ENCODE assay signal across 8 mouse cellular contexts in genomic region chr5:24578109-24578963, GRCm38 (mm10). TPM values are rescaled to one million over a fixed set of nuclear protein-coding genes. Genes with fewer than 3 reads are reported as not detected.
A peak's percentile ranks its signal among the peaks of the same experiment; 100 is the strongest.
DNase-seq lines count a peak whose midpoint lies in the region; ATAC-seq and TF ChIP-seq lines count a peak whose summit lies in the region.

No protein-coding gene starts in this region.

- H3K79me2 ChIP-seq in macrophage (ENCODE audit: inconsistent target): peaks cover 14% of the 10 kb centered on the region; the same call in 1 of the 2 replicates

- no peak for TF ChIP-seq EP300 in ES-Bruce4 (IDR thresholded peaks at IDR 0.05; ENCODE audit: insufficient read depth, low read depth, low read length)
- TF ChIP-seq EP300 in heart, postnatal 0 days (IDR thresholded peaks at IDR 0.05; ENCODE audit: low read depth): no peak

- DNase-seq in heart, embryonic 10.5 days (ENCODE audit: low spot score): no peak
- no peak for DNase-seq in heart, adult 9 months (ENCODE audit: low spot score in 2 of 2)
- no peak for DNase-seq in heart, postnatal 0 days (ENCODE audit: low spot score)
- no peak for DNase-seq in adrenal gland, adult 2 months

- peak overlapping the region; percentile 53 for H3K9ac ChIP-seq in ES-Bruce4 (ENCODE audit: low read depth, poor library complexity, severe bottlenecking)
- H3K9ac ChIP-seq in heart, postnatal 0 days (replicated peaks; ENCODE audit: low read depth, low read length): peak overlapping the region; percentile 49

- WGBS in heart, embryonic 10.5 days: 61% methylated on average over 6 of the region's 6 CpGs
- 49% methylated on average over 6 of the region's 6 CpGs for WGBS in heart, postnatal 0 days
- WGBS in macrophage (ENCODE audit: missing documents): 10% methylated on average over 6 of the region's 6 CpGs

- H3K27ac ChIP-seq in heart, embryonic 10.5 days: peak overlapping the region; percentile 90
- H3K27ac ChIP-seq in ES-Bruce4 (ENCODE audit: insufficient read depth, low read length): peak overlapping the region; percentile 65; the same call in 1 of the 2 replicates
- peak overlapping the region; percentile 86 for H3K27ac ChIP-seq in heart, postnatal 0 days (ENCODE audit: low read depth)
- peak overlapping the region; percentile 75 for H3K27ac ChIP-seq in macrophage

- no peak for ATAC-seq in heart, postnatal 0 days (ENCODE audit: insufficient read depth, low read depth)
- ATAC-seq in monocyte, adult 5-6 weeks (replicated peaks; ENCODE audit: insufficient number of reproducible peaks, low FRiP score, low TSS enrichment, poor library complexity, severe bottlenecking): no peak
- no peak for ATAC-seq in cerebellum, adult (ENCODE audit: insufficient number of reproducible peaks, low FRiP score, low TSS enrichment)

- H3K36me3 ChIP-seq in heart, embryonic 10.5 days: peaks cover 19% of the 10 kb centered on the region
- H3K36me3 ChIP-seq in ES-Bruce4 (ENCODE audit: control insufficient read depth, insufficient read depth, low read length, poor library complexity, severe bottlenecking): peaks cover 23% of the 10 kb centered on the region
- H3K36me3 ChIP-seq in heart, postnatal 0 days (replicated peaks; ENCODE audit: control insufficient read depth, insufficient read depth, low read length): peaks cover 18% of the 10 kb centered on the region
- H3K36me3 ChIP-seq in macrophage (ENCODE audit: inconsistent target): peaks cover 11% of the 10 kb centered on the region; the same call in 1 of the 2 replicates

- peak overlapping the region; percentile 72 for H3K4me2 ChIP-seq in heart, postnatal 0 days (ENCODE audit: low read depth, low read length)

- H3K9me3 ChIP-seq in heart, embryonic 10.5 days: no peaks in the 10 kb centered on the region
- H3K9me3 ChIP-seq in ES-Bruce4 (replicated peaks; ENCODE audit: control insufficient read depth, insufficient read depth, low read length, poor library complexity, severe bottlenecking): no peaks in the 10 kb centered on the region
- no peaks in the 10 kb centered on the region for H3K9me3 ChIP-seq in heart, postnatal 0 days (replicated peaks; ENCODE audit: control insufficient read depth, low read length)

- peak overlapping the region; percentile 83 for H3K4me3 ChIP-seq in heart, embryonic 10.5 days
- peak overlapping the region; percentile 96 for H3K4me3 ChIP-seq in ES-Bruce4 (ENCODE audit: low read depth, low read length)
- H3K4me3 ChIP-seq in heart, postnatal 0 days (ENCODE audit: low read depth, low read length): peak overlapping the region; percentile 57
- H3K4me3 ChIP-seq in macrophage (ENCODE audit: inconsistent target): peak overlapping the region; percentile 59

- TF ChIP-seq POLR2A in ES-Bruce4 (IDR thresholded peaks at IDR 0.05; ENCODE audit: insufficient read depth, low read length): no peak

- H3K27me3 ChIP-seq in heart, embryonic 10.5 days (ENCODE audit: insufficient read depth, poor library complexity, severe bottlenecking): no peaks in the 10 kb centered on the region
- H3K27me3 ChIP-seq in ES-Bruce4 (ENCODE audit: control insufficient read depth, insufficient read depth, low read length, poor library complexity, severe bottlenecking): no peaks in the 10 kb centered on the region
- no peaks in the 10 kb centered on the region for H3K27me3 ChIP-seq in heart, postnatal 0 days (ENCODE audit: control insufficient read depth, insufficient read depth, low read length)

- H3K4me1 ChIP-seq in heart, embryonic 10.5 days: peaks cover 14% of the 10 kb centered on the region
- H3K4me1 ChIP-seq in ES-Bruce4 (ENCODE audit: control insufficient read depth, insufficient read depth, low read length): no peaks in the 10 kb centered on the region
- peaks cover 12% of the 10 kb centered on the region; the same call in 1 of the 2 replicates for H3K4me1 ChIP-seq in heart, postnatal 0 days (ENCODE audit: control insufficient read depth, insufficient read depth)

- no peak for TF ChIP-seq CTCF in ES-Bruce4 (IDR thresholded peaks at IDR 0.05; ENCODE audit: low read depth, low read length)
- no peak for TF ChIP-seq CTCF in heart, postnatal 0 days (IDR thresholded peaks at IDR 0.05; ENCODE audit: low read depth)

RNA-seq across cellular contexts. Expression of gene Abcf2, which starts 1.1 kb away (rescaled TPM):
- polyA plus RNA-seq in heart, embryonic 10.5 days (2016; fragmentation: Nextera tagmentation; extraction: Ambion mirVana): 107 and 126 TPM in 2 replicates
- polyA plus RNA-seq in ES-Bruce4 (2011; ENCODE audit: insufficient read depth, insufficient read length, low read depth, missing spikeins) (113 and 120 TPM in 2 replicates), macrophage (2018) (38.9 to 54.7 TPM (median 41.4 TPM) in 3 replicates)
- 53.7 and 56.0 TPM in 2 replicates for total RNA-seq in heart, postnatal 0 days (2014; rRNA removed; ENCODE audit: low replicate concordance)
- polyA plus RNA-seq in heart, postnatal 0 days (2015; fragmentation: Nextera tagmentation; extraction: Ambion mirVana): 46.0 and 49.6 TPM in 2 replicates
- total RNA-seq in macrophage (2018; cell fraction: chromatin; rRNA removed): 10 to 100 TPM in 20 of 26 experiments, 1 to 10 TPM in 6; 5.4 to 31.4 (median 21.3) TPM
- total RNA-seq in macrophage (2018; cell fraction: cytosol; rRNA removed): 10 to 100 TPM; 30.8 to 50.9 (median 42.0) TPM
- 10 to 100 TPM; 12.6 to 49.5 (median 26.4) TPM for total RNA-seq in macrophage (2018; cell fraction: nucleus; rRNA removed)
- 10 to 100 TPM; 72.0 TPM for total RNA-seq in adrenal gland, adult 2 months (2021)
- polyA plus RNA-seq in adrenal gland, adult 2 months (2012; rRNA removed): 66.9 and 82.4 TPM in 2 replicates
- total RNA-seq in monocyte, adult 5-6 weeks (2017): 33.8 to 45.3 TPM (median 42.1 TPM) in 3 replicates

RNA-seq across cellular contexts. Expression of gene Chpf2, which starts 8.2 kb away (rescaled TPM):
- polyA plus RNA-seq in heart, embryonic 10.5 days (2016; fragmentation: Nextera tagmentation; extraction: Ambion mirVana): 19.1 and 22.8 TPM in 2 replicates
- polyA plus RNA-seq in ES-Bruce4 (2011; ENCODE audit: insufficient read depth, insufficient read length, low read depth, missing spikeins) (5.7 and 8.3 TPM in 2 replicates), macrophage (2018) (11.4 to 35.1 TPM (median 34.5 TPM) in 3 replicates)
- 34.9 and 64.4 TPM in 2 replicates for total RNA-seq in heart, postnatal 0 days (2014; rRNA removed; ENCODE audit: low replicate concordance)
- 10.5 and 13.2 TPM in 2 replicates for polyA plus RNA-seq in heart, postnatal 0 days (2015; fragmentation: Nextera tagmentation; extraction: Ambion mirVana)
- 100 to 1,000 TPM in 1 of 26 experiments, 10 to 100 TPM in 25; 15.1 to 111 (median 59.3) TPM for total RNA-seq in macrophage (2018; cell fraction: chromatin; rRNA removed)
- total RNA-seq in macrophage (2018; cell fraction: cytosol; rRNA removed): 10 to 100 TPM; 17.5 to 49.2 (median 31.4) TPM
- total RNA-seq in macrophage (2018; cell fraction: nucleus; rRNA removed): 100 to 1,000 TPM in 8 of 26 experiments, 10 to 100 TPM in 18; 36.6 to 134 (median 88.4) TPM
- 10 to 100 TPM; 37.9 to 49.7 TPM for total RNA-seq in adrenal gland, adult 2 months (2021)
- polyA plus RNA-seq in adrenal gland, adult 2 months (2012; rRNA removed): 60.0 and 76.6 TPM in 2 replicates
- 13.2 to 33.8 TPM (median 15.2 TPM) in 3 replicates for total RNA-seq in monocyte, adult 5-6 weeks (2017)

RNA-seq across cellular contexts. Expression of gene 4931409K22Rik, which starts 21.7 kb away (rescaled TPM):
- 0.06 and 0.09 TPM in 2 replicates for polyA plus RNA-seq in heart, embryonic 10.5 days (2016; fragmentation: Nextera tagmentation; extraction: Ambion mirVana)
- not detected in 2 replicates for polyA plus RNA-seq in ES-Bruce4 (2011; ENCODE audit: insufficient read depth, insufficient read length, low read depth, missing spikeins)
- not detected in 2 replicates for total RNA-seq in heart, postnatal 0 days (2014; rRNA removed; ENCODE audit: low replicate concordance)
- not detected in 2 replicates for polyA plus RNA-seq in heart, postnatal 0 days (2015; fragmentation: Nextera tagmentation; extraction: Ambion mirVana)
- total RNA-seq in macrophage (2018; cell fraction: chromatin; rRNA removed): not detected
- total RNA-seq in macrophage (2018; cell fraction: cytosol; rRNA removed): not detected
- not detected for total RNA-seq in macrophage (2018; cell fraction: nucleus; rRNA removed)
- polyA plus RNA-seq in macrophage (2018): not detected in 3 replicates
- total RNA-seq in adrenal gland, adult 2 months (2021): not detected
- polyA plus RNA-seq in adrenal gland, adult 2 months (2012; rRNA removed): not detected in 2 replicates
- not detected in 3 replicates for total RNA-seq in monocyte, adult 5-6 weeks (2017)

RNA-seq across cellular contexts. Expression of gene Asb10, which starts 37.6 kb away (rescaled TPM):
- 1.6 and 3.3 TPM in 2 replicates for polyA plus RNA-seq in heart, embryonic 10.5 days (2016; fragmentation: Nextera tagmentation; extraction: Ambion mirVana)
- polyA plus RNA-seq in ES-Bruce4 (2011; ENCODE audit: insufficient read depth, insufficient read length, low read depth, missing spikeins): not detected in 2 replicates
- 34.4 and 44.0 TPM in 2 replicates for total RNA-seq in heart, postnatal 0 days (2014; rRNA removed; ENCODE audit: low replicate concordance)
- polyA plus RNA-seq in heart, postnatal 0 days (2015; fragmentation: Nextera tagmentation; extraction: Ambion mirVana): 20.8 and 24.3 TPM in 2 replicates
- under 1 TPM in 3 of 26 experiments, not detected in 23; 0.33 to 0.65 (median 0.55) TPM for total RNA-seq in macrophage (2018; cell fraction: chromatin; rRNA removed)
- under 1 TPM in 15 of 26 experiments, not detected in 11; 0.10 to 0.77 (median 0.45) TPM for total RNA-seq in macrophage (2018; cell fraction: cytosol; rRNA removed)
- total RNA-seq in macrophage (2018; cell fraction: nucleus; rRNA removed): 1 to 10 TPM in 1 of 26 experiments, under 1 TPM in 4, not detected in 21; 0.40 to 1.2 (median 0.56) TPM
- 0.09 to 0.61 TPM (median 0.28 TPM) in 3 replicates for polyA plus RNA-seq in macrophage (2018)
- total RNA-seq in adrenal gland, adult 2 months (2021): not detected
- 0.30 and 0.76 TPM in 2 replicates for polyA plus RNA-seq in adrenal gland, adult 2 months (2012; rRNA removed)
- not detected in 3 replicates for total RNA-seq in monocyte, adult 5-6 weeks (2017)

RNA-seq across cellular contexts. Expression of gene Smarcd3, which starts 45.9 kb away (rescaled TPM):
- polyA plus RNA-seq in heart, embryonic 10.5 days (2016; fragmentation: Nextera tagmentation; extraction: Ambion mirVana): 73.7 and 92.1 TPM in 2 replicates
- polyA plus RNA-seq in ES-Bruce4 (2011; ENCODE audit: insufficient read depth, insufficient read length, low read depth, missing spikeins) (1.5 and 1.9 TPM in 2 replicates), macrophage (2018) (0.03 to 0.18 TPM in 2 of 3 replicates, not detected in the other)
- total RNA-seq in heart, postnatal 0 days (2014; rRNA removed; ENCODE audit: low replicate concordance): 79.2 and 98.4 TPM in 2 replicates
- polyA plus RNA-seq in heart, postnatal 0 days (2015; fragmentation: Nextera tagmentation; extraction: Ambion mirVana): 33.9 and 36.9 TPM in 2 replicates
- 1 to 10 TPM in 3 of 26 experiments, under 1 TPM in 3, not detected in 20; 0.38 to 3.1 (median 1.2) TPM for total RNA-seq in macrophage (2018; cell fraction: chromatin; rRNA removed)
- total RNA-seq in macrophage (2018; cell fraction: cytosol; rRNA removed): under 1 TPM in 19 of 26 experiments, not detected in 7; 0.03 to 0.22 (median 0.11) TPM
- 1 to 10 TPM in 1 of 26 experiments, under 1 TPM in 3, not detected in 22; 0.11 to 1.1 (median 0.29) TPM for total RNA-seq in macrophage (2018; cell fraction: nucleus; rRNA removed)
- 10 to 100 TPM; 14.2 to 25.0 TPM for total RNA-seq in adrenal gland, adult 2 months (2021)
- polyA plus RNA-seq in adrenal gland, adult 2 months (2012; rRNA removed): 53.1 and 71.3 TPM in 2 replicates
- 1.3 to 8.1 TPM (median 3.0 TPM) in 3 replicates for total RNA-seq in monocyte, adult 5-6 weeks (2017)
